Mouse (Mus musculus): Measurements from ENCODE around the gene Frmpd2. TPM values are rescaled to one million over a fixed set of nuclear protein-coding genes. Genes with fewer than 3 reads are reported as not detected.
A peak's percentile ranks its signal among the peaks of the same experiment; 100 is the strongest.

The Frmpd2 gene
- total RNA-seq, 1 experiment from 2014 or later, result not detected

DNA sequence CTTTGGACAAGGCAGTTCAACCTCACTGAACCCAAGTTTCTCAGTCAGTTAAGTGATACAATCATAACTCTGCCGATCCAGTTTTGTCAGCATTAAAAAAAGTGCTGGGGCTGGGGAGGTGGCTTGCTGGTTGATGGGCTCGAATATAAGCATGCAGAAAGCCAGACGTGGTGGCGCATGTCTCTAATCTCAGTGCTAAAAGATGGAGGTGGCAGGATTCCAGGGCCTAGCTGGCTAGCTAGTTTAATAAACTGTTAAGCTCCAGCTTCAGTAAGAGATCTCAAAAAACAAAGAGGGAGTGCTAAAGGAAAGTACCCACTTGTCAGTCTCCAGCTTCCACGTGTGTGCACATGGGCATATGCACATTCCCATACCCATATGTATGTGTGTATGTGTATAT is 25.9 kb downstream of the Frmpd2 start:
- ATAC-seq (replicated peaks in 1 of 2; ENCODE audit: insufficient read depth in 1 of 2, low FRiP score in 2 of 2, low TSS enrichment in 1 of 2, low read depth in 1 of 2, poor library complexity in 2 of 2, severe bottlenecking in 2 of 2), result no peak

- ATAC-seq (replicated peaks in 1 of 2; ENCODE audit: insufficient read depth in 1 of 2, low FRiP score in 2 of 2, low TSS enrichment in 1 of 2, low read depth in 1 of 2, poor library complexity in 2 of 2, severe bottlenecking in 2 of 2), result no peak
These were observed 27.4 kb downstream of the Frmpd2 start for GRCm38 (mm10) chr14:33498849-33499248.

DNA sequence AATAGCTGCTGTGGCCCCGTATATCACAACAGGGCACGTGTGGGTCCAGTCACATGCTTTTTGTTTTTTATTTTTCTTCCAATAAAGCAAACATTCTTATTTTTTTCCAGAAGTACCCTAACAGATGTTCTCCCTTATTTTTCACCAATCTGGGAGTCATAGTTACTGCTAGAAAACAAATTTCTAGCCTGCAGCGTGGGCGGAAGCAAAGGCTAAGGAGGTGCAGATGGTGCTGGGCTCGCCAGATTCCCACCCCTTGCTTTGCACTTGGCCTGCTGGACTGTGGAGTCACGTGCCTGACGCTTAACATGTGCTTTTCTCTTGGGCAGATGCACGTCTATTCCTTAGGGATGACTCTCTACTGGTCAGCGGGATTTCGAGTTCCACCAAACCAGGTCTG is 29.1 kb downstream of the Frmpd2 start:
- ATAC-seq (replicated peaks in 1 of 2; ENCODE audit: insufficient read depth in 1 of 2, low FRiP score in 2 of 2, low TSS enrichment in 1 of 2, low read depth in 1 of 2, poor library complexity in 2 of 2, severe bottlenecking in 2 of 2), result no peak

GRCm38 (mm10) chr14:33503311-33503710 is 31.8 kb downstream of the Frmpd2 start:
- no peak for ATAC-seq (replicated peaks in 1 of 2; ENCODE audit: insufficient read depth in 1 of 2, low FRiP score in 2 of 2, low TSS enrichment in 1 of 2, low read depth in 1 of 2, poor library complexity in 2 of 2, severe bottlenecking in 2 of 2)

GRCm38 (mm10) chr14:33506696-33507095 is 35.2 kb downstream of the Frmpd2 start:
- no peak for ATAC-seq (replicated peaks in 1 of 2; ENCODE audit: insufficient read depth in 1 of 2, low FRiP score in 2 of 2, low TSS enrichment in 1 of 2, low read depth in 1 of 2, poor library complexity in 2 of 2, severe bottlenecking in 2 of 2)

DNA sequence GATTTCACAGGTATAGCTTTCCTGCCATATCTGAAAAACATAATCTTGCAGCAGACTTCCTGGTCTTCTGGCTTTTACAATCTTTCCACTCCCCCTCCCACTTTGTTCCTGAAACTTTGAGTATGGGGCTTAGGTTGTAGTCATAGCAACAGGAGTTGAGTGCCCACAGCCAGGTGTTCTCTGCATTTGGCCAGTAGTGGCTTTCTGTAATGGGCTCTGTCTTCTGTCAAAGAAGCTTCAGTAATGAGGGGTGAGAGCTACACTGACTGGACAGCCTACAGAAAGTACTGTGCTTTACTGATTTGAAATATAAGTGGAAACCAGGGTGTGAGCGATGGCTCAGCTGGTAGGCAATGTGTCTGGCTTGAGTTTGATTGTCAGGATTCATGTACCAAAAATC is 37.2 kb downstream of the Frmpd2 start:
- no peak for ATAC-seq (replicated peaks in 1 of 2; ENCODE audit: insufficient read depth in 1 of 2, low FRiP score in 2 of 2, low TSS enrichment in 1 of 2, low read depth in 1 of 2, poor library complexity in 2 of 2, severe bottlenecking in 2 of 2)

DNA sequence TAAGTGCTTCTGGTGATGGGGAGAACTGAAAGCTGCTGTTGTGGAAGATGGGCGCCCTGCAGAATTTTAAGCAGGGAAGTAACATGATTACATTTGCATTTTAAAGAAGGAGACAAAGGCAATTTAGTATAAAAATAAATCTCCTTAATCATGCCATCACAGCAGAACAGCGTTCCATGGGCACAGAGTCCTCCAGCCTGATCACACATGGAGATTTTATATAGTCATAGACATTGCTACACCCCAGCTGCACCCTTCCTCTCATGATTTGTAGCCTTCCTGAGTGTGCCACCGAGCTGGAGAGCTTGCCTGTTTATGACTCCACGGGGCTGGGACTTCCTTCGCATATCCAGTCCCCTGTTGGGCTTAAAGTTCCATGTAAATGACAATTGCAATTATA is 42.4 kb downstream of the Frmpd2 start:
- ATAC-seq (replicated peaks in 1 of 2; ENCODE audit: insufficient read depth in 1 of 2, low FRiP score in 2 of 2, low TSS enrichment in 1 of 2, low read depth in 1 of 2, poor library complexity in 2 of 2, severe bottlenecking in 2 of 2), result no peak

DNA sequence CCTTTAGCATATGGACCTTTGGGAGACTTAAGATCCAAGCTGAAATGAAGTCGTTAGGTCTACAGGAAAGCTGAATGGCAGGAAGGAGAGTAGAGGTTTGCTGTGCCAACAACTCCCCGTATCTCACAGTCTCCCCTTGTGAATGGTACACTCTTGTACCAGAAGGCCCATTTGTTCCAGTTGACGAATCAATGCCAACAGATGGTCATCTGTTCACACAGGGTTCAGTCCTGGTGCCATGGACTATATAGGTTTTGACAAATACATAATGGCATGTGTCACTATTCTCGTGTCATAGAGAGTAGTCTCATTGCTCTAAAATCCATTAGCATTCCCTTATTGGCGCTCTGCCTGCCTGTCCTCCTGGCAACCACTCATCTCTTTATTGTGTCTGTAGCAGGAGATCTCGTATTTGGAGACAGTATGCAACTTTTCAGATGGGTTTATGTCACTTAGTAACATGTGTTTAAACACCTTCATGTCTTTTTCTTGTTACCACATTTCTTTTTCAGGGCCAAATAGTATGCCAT is 43.3 kb downstream of the Frmpd2 start:
- ATAC-seq (replicated peaks in 1 of 2; ENCODE audit: insufficient read depth in 1 of 2, low FRiP score in 2 of 2, low TSS enrichment in 1 of 2, low read depth in 1 of 2, poor library complexity in 2 of 2, severe bottlenecking in 2 of 2), result no peak

GRCm38 (mm10) chr14:33521538-33521937 is 50.0 kb downstream of the Frmpd2 start:
- ATAC-seq (replicated peaks in 1 of 2; ENCODE audit: insufficient read depth in 1 of 2, low FRiP score in 2 of 2, low TSS enrichment in 1 of 2, low read depth in 1 of 2, poor library complexity in 2 of 2, severe bottlenecking in 2 of 2), result peak; percentile 95 to 96

DNA sequence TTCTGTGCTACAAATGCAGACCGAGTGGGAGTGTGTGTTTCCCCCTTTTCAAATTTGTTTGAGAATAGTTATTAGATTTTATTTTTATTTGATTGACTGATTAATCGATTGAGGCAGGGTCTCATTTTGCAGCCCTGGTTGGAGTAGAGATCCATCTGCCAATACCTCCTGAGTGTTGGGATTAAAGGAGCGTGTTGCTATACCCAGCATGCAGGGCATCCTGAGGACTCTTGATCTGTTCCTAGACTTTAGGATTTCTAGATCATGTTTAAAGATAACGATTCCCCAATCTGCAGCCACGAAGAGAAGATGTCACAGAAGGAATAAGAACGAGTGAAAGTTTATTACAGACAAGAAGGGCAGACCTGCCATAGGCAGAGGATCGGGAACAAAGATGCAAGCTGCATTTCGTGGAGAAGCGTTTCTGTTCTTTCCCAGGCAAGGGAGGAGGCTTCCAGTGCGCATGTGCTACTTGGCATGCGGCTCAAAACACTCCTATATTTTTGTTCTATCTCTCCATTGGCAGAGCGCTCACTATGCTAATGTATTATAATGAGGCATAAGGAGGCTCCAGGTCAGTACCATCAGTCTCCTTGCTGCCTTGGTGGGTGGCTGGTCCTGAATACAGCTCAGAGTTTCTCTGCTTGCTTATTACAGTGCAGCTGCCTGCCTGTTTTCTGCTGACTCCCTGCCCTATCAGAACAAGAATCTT is 53.9 kb downstream of the Frmpd2 start:
- no peak for ATAC-seq (replicated peaks in 1 of 2; ENCODE audit: insufficient read depth in 1 of 2, low FRiP score in 2 of 2, low TSS enrichment in 1 of 2, low read depth in 1 of 2, poor library complexity in 2 of 2, severe bottlenecking in 2 of 2)

- ATAC-seq (replicated peaks in 1 of 2; ENCODE audit: insufficient read depth in 1 of 2, low FRiP score in 2 of 2, low TSS enrichment in 1 of 2, low read depth in 1 of 2, poor library complexity in 2 of 2, severe bottlenecking in 2 of 2), result no peak
These were observed 55.1 kb downstream of the Frmpd2 start for GRCm38 (mm10) chr14:33526621-33527020.

DNA sequence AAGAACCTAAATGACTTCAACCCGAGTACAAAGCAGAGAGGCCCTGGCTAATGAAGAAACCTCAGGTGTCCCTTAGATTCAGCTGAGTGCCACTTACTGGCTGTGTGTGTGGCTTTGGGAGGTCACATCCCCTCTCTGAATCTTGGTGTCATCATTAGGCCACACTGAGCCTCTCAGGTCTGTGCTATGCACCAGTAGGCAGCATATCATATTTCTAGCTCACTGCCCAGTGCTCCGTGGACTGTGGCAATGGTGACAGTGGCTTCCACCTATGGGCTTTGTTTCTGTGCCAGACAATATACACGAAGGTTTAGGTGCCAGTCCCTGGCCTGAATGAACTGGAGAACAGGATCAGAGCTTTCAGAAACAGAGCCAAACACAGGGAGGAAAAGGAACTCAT is 56.4 kb downstream of the Frmpd2 start:
- ATAC-seq (replicated peaks in 1 of 2; ENCODE audit: insufficient read depth in 1 of 2, low FRiP score in 2 of 2, low TSS enrichment in 1 of 2, low read depth in 1 of 2, poor library complexity in 2 of 2, severe bottlenecking in 2 of 2), result no peak

GRCm38 (mm10) chr14:33531331-33531912 is 59.9 kb downstream of the Frmpd2 start:
- ATAC-seq (replicated peaks in 1 of 2; ENCODE audit: insufficient read depth in 1 of 2, low FRiP score in 2 of 2, low TSS enrichment in 1 of 2, low read depth in 1 of 2, poor library complexity in 2 of 2, severe bottlenecking in 2 of 2), result no peak

GRCm38 (mm10) chr14:33532792-33533191 is 61.3 kb downstream of the Frmpd2 start:
- ATAC-seq (replicated peaks in 1 of 2; ENCODE audit: insufficient read depth in 1 of 2, low FRiP score in 2 of 2, low TSS enrichment in 1 of 2, low read depth in 1 of 2, poor library complexity in 2 of 2, severe bottlenecking in 2 of 2), result no peak

DNA sequence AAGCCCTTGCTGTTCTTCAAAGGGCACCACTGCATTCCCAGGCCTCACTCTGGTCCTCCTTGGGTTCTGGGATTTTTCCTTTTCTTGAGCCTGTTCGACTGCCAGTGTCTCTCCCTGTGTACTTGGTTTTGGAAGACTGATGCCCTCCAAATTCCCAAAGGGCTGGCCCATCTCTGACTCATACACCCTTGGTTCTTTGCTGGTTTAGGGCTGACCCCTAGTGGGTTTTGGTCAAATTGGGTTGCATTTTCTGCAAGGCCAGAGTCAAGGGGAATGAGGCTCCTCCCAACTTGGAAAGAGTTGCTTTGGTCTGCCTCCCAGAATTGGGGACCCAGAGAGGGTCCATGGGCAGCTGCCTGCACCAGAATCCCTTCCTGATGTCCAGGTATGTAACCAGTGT is 62.0 kb downstream of the Frmpd2 start:
- ATAC-seq (replicated peaks in 1 of 2; ENCODE audit: insufficient read depth in 1 of 2, low FRiP score in 2 of 2, low TSS enrichment in 1 of 2, low read depth in 1 of 2, poor library complexity in 2 of 2, severe bottlenecking in 2 of 2), result no peak

GRCm38 (mm10) chr14:33535317-33535716 is 63.8 kb downstream of the Frmpd2 start:
- no peak for ATAC-seq (replicated peaks in 1 of 2; ENCODE audit: insufficient read depth in 1 of 2, low FRiP score in 2 of 2, low TSS enrichment in 1 of 2, low read depth in 1 of 2, poor library complexity in 2 of 2, severe bottlenecking in 2 of 2)

DNA sequence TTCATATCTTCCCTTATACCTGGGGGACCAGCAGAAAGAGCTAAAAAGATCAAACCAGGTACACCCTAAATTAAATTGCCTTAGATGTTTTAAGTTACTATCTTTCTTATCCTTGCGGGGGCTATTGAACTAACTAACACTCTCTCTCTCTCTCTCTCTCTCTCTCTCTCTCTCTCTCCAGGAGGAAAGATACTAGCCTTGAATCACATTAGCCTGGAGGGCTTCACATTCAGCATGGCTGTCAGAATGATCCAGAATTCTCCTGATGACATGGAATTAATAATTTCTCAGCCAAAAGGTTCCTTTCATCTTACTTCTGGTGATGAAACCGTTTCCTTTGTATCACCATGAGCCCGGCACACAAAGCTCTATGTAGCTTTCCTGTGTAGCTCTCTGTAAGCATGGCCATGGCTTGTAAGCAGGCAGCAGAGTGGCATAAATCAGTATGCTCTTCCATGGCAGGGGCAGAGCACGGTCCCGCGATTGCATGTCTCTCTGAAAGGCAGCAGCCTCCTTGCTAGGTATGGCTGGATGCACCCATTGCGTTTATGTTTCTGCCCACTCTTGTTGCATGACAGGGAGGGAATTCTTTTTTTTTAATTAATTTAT is 68.2 kb downstream of the Frmpd2 start:
- no peak for ATAC-seq (replicated peaks in 1 of 2; ENCODE audit: insufficient read depth in 1 of 2, low FRiP score in 2 of 2, low TSS enrichment in 1 of 2, low read depth in 1 of 2, poor library complexity in 2 of 2, severe bottlenecking in 2 of 2)

- no peak for ATAC-seq (replicated peaks in 1 of 2; ENCODE audit: insufficient read depth in 1 of 2, low FRiP score in 2 of 2, low TSS enrichment in 1 of 2, low read depth in 1 of 2, poor library complexity in 2 of 2, severe bottlenecking in 2 of 2)
These were observed 74.2 kb downstream of the Frmpd2 start for GRCm38 (mm10) chr14:33545565-33546143.

Measured in hematopoietic stem cell, adult 5-6 weeks (primary cell).